14 mouse cellular contexts compared by ENCODE assay signal in the genomic region with DNA sequence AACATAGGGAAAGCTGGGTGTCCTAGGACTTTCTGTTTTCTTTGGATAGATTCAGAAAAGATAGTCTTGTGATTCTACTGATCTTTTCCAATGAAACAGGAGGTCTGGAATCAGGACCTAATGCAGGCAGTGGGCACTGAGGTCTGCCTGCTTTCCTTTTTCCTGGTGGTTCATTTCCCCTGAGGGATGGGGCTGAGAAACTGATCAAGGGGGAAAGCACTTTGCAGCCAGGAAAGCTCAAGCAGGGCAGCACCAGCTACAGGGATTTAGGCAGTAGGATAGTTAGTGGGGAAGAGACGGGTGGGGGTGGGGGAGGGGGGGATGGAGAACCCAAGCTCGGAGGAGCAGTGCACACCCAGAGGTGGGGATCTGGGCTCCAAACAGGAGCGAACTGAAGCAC.
"Had no signal": no experiment of that assay in that cellular context is flagged by ENCODE, and none has a peak within 500 bp of the region (broad histone marks: within the 10 kb centered on the region; RNA-seq: fewer than 3 reads in every experiment).

No protein-coding gene starts in this region.

- H3K4me2 ChIP-seq: limb, embryonic 12.5 days; liver, embryonic 13.5 days; lung, embryonic 15.5 days; midbrain, embryonic 12.5 days had no signal

- H3K9me3 ChIP-seq: liver, embryonic 13.5 days; lung, embryonic 15.5 days; megakaryocyte, embryonic 14.5 days; midbrain, embryonic 12.5 days had no signal

- H3K4me3 ChIP-seq: layer of hippocampus, adult 2 months; limb, embryonic 12.5 days; liver, embryonic 13.5 days; lung, embryonic 15.5 days; megakaryocyte, embryonic 14.5 days; midbrain, embryonic 12.5 days had no signal

- H3K27ac ChIP-seq: layer of hippocampus, adult 2 months; limb, embryonic 12.5 days; liver, embryonic 13.5 days; lung, embryonic 15.5 days; macrophage; midbrain, embryonic 12.5 days; stomach, postnatal 0 days had no signal

- DNase-seq: kidney, postnatal 10 days; kidney, postnatal 4 days; liver; liver, embryonic 13.5 days; liver, postnatal 0 days; lung, postnatal 14 days; thymus, postnatal 4 days had no signal

- H3K9ac ChIP-seq: limb, embryonic 12.5 days; liver, embryonic 13.5 days; liver, postnatal 0 days; lung, embryonic 15.5 days; midbrain, embryonic 12.5 days had no signal

- H3K27me3 ChIP-seq: limb, embryonic 12.5 days; liver, embryonic 13.5 days; lung, embryonic 15.5 days; megakaryocyte, embryonic 14.5 days had no signal
